Mouse (Mus musculus): Measurements from ENCODE around the gene Prss56. TPM values are rescaled to one million over a fixed set of nuclear protein-coding genes. Genes with fewer than 3 reads are reported as not detected.

The Prss56 gene
- polyA plus RNA-seq, 1 experiment: not detected

GRCm38 (mm10) chr1:87174006-87174955, 8.8 kb upstream of the Prss56 start:
- H3K4me1 ChIP-seq (ENCODE audit: control insufficient read depth, insufficient read depth, low read length): no peaks in the 10 kb centered on the region
- H3K27ac ChIP-seq (ENCODE audit: control insufficient read depth, insufficient read depth, low read depth, low read length, poor library complexity): no peak overlapping the region
- TF ChIP-seq CTCF (IDR thresholded peaks at IDR 0.05; ENCODE audit: control insufficient read depth, insufficient read depth, low read length) (peak; percentile 41; the same call in 1 of the 2 replicates), POLR2A (IDR thresholded peaks at IDR 0.05; ENCODE audit: borderline replicate concordance, control insufficient read depth, low read depth, low read length) (no peak)
- no peak overlapping the region for H3K4me3 ChIP-seq (replicated peaks; ENCODE audit: control insufficient read depth, low read depth, low read length)
- WGBS: 34% methylated on average over 28 of the region's 28 CpGs

- TF ChIP-seq POLR2A (IDR thresholded peaks at IDR 0.05; ENCODE audit: borderline replicate concordance, control insufficient read depth, low read depth, low read length) (no peak), CTCF (IDR thresholded peaks at IDR 0.05; ENCODE audit: control insufficient read depth, insufficient read depth, low read length) (no peak; the same call in 1 of the 2 replicates)
- Histone ChIP-seq H3K4me1 (ENCODE audit: control insufficient read depth, insufficient read depth, low read length) (no peaks in the 10 kb centered on the region), H3K4me3 (replicated peaks; ENCODE audit: control insufficient read depth, low read depth, low read length) (no peak overlapping the region), H3K27ac (ENCODE audit: control insufficient read depth, insufficient read depth, low read depth, low read length, poor library complexity) (no peak overlapping the region)
- 26% methylated on average over 11 of the region's 11 CpGs for WGBS
Measured at GRCm38 (mm10) chr1:87175852-87176292, 7.2 kb upstream of the Prss56 start.

GRCm38 (mm10) chr1:87180896-87181295, 2.2 kb upstream of the Prss56 start:
- H3K27ac ChIP-seq (ENCODE audit: control insufficient read depth, insufficient read depth, low read depth, low read length, poor library complexity): no peak overlapping the region
- 20% methylated on average over 5 of the region's 5 CpGs for WGBS
- H3K4me3 ChIP-seq (replicated peaks; ENCODE audit: control insufficient read depth, low read depth, low read length): no peak overlapping the region
- H3K4me1 ChIP-seq (ENCODE audit: control insufficient read depth, insufficient read depth, low read length): no peaks in the 10 kb centered on the region
- TF ChIP-seq POLR2A (IDR thresholded peaks at IDR 0.05; ENCODE audit: borderline replicate concordance, control insufficient read depth, low read depth, low read length): no peak
- TF ChIP-seq CTCF (IDR thresholded peaks at IDR 0.05; ENCODE audit: control insufficient read depth, insufficient read depth, low read length): no peak

- 34% methylated on average over 15 of the region's 15 CpGs for WGBS
Measured at GRCm38 (mm10) chr1:87183998-87184750, 1.1 kb downstream of the Prss56 start.

GRCm38 (mm10) chr1:87184751-87185139, 1.6 kb downstream of the Prss56 start:
- no peak overlapping the region for H3K27ac ChIP-seq (ENCODE audit: control insufficient read depth, insufficient read depth, low read depth, low read length, poor library complexity)
- no peaks in the 10 kb centered on the region for H3K4me1 ChIP-seq (ENCODE audit: control insufficient read depth, insufficient read depth, low read length)
- TF ChIP-seq CTCF (IDR thresholded peaks at IDR 0.05; ENCODE audit: control insufficient read depth, insufficient read depth, low read length): peak; percentile 77
- no peak for TF ChIP-seq POLR2A (IDR thresholded peaks at IDR 0.05; ENCODE audit: borderline replicate concordance, control insufficient read depth, low read depth, low read length)
- WGBS: 10% methylated on average over 20 of the region's 20 CpGs
- no peak overlapping the region for H3K4me3 ChIP-seq (replicated peaks; ENCODE audit: control insufficient read depth, low read depth, low read length)

More at GRCm38 (mm10) chr1:87183998-87184750, 1.1 kb downstream of the Prss56 start:
- Histone ChIP-seq H3K27ac (ENCODE audit: control insufficient read depth, insufficient read depth, low read depth, low read length, poor library complexity) (no peak overlapping the region), H3K4me1 (ENCODE audit: control insufficient read depth, insufficient read depth, low read length) (no peaks in the 10 kb centered on the region), H3K4me3 (replicated peaks; ENCODE audit: control insufficient read depth, low read depth, low read length) (no peak overlapping the region)
- TF ChIP-seq CTCF (IDR thresholded peaks at IDR 0.05; ENCODE audit: control insufficient read depth, insufficient read depth, low read length): no peak
- no peak for TF ChIP-seq POLR2A (IDR thresholded peaks at IDR 0.05; ENCODE audit: borderline replicate concordance, control insufficient read depth, low read depth, low read length)

GRCm38 (mm10) chr1:87185526-87185925, 2.4 kb downstream of the Prss56 start:
- Histone ChIP-seq H3K27ac (ENCODE audit: control insufficient read depth, insufficient read depth, low read depth, low read length, poor library complexity) (no peak overlapping the region), H3K4me1 (ENCODE audit: control insufficient read depth, insufficient read depth, low read length) (no peaks in the 10 kb centered on the region), H3K4me3 (replicated peaks; ENCODE audit: control insufficient read depth, low read depth, low read length) (no peak overlapping the region)
- TF ChIP-seq POLR2A (IDR thresholded peaks at IDR 0.05; ENCODE audit: borderline replicate concordance, control insufficient read depth, low read depth, low read length) (no peak), CTCF (IDR thresholded peaks at IDR 0.05; ENCODE audit: control insufficient read depth, insufficient read depth, low read length) (no peak)
- WGBS: 22% methylated on average over 13 of the region's 13 CpGs

GRCm38 (mm10) chr1:87186261-87187036, 3.3 kb downstream of the Prss56 start:
- WGBS: 4% methylated on average over 54 of the region's 54 CpGs
- TF ChIP-seq CTCF (IDR thresholded peaks at IDR 0.05; ENCODE audit: control insufficient read depth, insufficient read depth, low read length): no peak
- TF ChIP-seq POLR2A (IDR thresholded peaks at IDR 0.05; ENCODE audit: borderline replicate concordance, control insufficient read depth, low read depth, low read length): no peak
- Histone ChIP-seq H3K4me3 (replicated peaks; ENCODE audit: control insufficient read depth, low read depth, low read length) (peak overlapping the region; percentile 50), H3K4me1 (ENCODE audit: control insufficient read depth, insufficient read depth, low read length) (no peaks in the 10 kb centered on the region), H3K27ac (ENCODE audit: control insufficient read depth, insufficient read depth, low read depth, low read length, poor library complexity) (no peak overlapping the region)

Measured in bone marrow, adult 2 months (tissue).